Mouse (Mus musculus): ENCODE results near the gene Plekha7. TPM values are rescaled to one million over a fixed set of nuclear protein-coding genes. Genes with fewer than 3 reads are reported as not detected.
A peak's percentile ranks its signal among the peaks of the same experiment; 100 is the strongest.

Gene Plekha7
- polyA plus RNA-seq, 1 experiment from 2014 or later = 7.0 TPM

DNA sequence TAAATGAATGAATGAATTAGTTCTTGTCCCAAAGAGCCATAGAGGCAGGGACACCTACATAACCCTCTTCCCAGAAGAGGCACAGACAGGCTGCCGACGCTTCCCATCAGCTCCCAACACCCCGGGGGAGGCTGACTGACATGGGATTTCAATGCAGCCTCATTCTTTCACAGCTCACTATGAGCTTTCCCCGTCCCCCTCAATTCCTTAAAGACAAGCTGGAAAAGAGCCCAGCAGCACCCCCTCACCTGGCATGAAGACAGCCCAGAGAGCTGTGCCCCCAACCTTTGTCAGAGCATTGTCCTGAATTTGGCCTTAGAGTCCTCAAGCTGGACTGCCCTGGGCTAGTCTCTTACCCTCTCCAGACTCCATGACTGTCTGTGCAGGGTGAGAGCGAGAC lies 122.0 kb downstream of the Plekha7 start:
- H3K36me3 ChIP-seq (ENCODE audit: control insufficient read depth, insufficient read depth, low read length) = no peaks in the 10 kb centered on the region
- no peak for ATAC-seq (ENCODE audit: low FRiP score, low TSS enrichment)
- no peaks in the 10 kb centered on the region for H3K27me3 ChIP-seq (ENCODE audit: control insufficient read depth, insufficient read depth, low read length)
- no peaks in the 10 kb centered on the region for H3K9me3 ChIP-seq (ENCODE audit: control insufficient read depth, low read length)
- H3K4me3 ChIP-seq (replicated peaks; ENCODE audit: low read depth, low read length) = no peak overlapping the region
- H3K4me2 ChIP-seq (ENCODE audit: low read length) = no peak overlapping the region
- H3K9ac ChIP-seq (replicated peaks; ENCODE audit: low read length) = no peak overlapping the region
- 23% methylated on average over 5 of the region's 5 CpGs for WGBS
- peaks cover 36% of the 10 kb centered on the region for H3K4me1 ChIP-seq (ENCODE audit: control insufficient read depth, insufficient read depth, low read length)
- no peak overlapping the region for H3K27ac ChIP-seq (replicated peaks; ENCODE audit: low read depth, low read length)
- DNase-seq = no peak

DNA sequence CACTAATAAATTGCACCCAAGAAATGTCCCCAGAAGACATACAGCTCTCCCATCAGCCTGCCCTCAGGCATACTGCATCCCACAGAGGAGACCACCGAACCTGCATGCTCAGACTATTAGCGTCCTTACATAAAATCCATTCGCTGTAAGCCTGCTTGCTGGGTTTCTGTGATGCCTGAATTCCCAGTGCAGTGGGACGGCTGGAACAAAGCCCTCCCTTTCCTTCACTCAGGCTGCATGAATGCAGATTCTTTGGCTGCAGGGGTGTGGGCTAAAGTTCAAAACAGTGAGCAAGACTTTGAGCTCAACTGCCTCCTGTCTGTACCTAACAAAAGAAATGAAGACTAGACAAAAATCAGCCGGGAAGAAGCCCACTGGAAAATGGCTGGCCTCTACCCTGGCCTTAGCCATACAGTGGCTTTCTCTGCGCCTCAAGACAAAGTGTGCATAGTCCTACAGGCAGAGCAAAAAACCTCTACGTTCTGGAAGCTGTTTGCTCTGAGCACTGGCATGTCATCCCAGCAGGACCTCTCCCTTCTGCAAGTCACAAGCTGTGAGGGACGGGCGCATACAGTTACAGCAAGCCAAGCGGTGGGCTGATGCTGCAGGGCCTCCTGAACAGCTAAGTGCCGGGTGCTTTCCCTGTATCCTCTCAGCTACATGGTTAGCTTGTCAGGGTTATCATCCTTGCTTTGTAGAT lies 123.7 kb downstream of the Plekha7 start:
- no peaks in the 10 kb centered on the region for H3K9me3 ChIP-seq (ENCODE audit: control insufficient read depth, low read length)
- H3K36me3 ChIP-seq (ENCODE audit: control insufficient read depth, insufficient read depth, low read length) = no peaks in the 10 kb centered on the region
- DNase-seq (peak; percentile 60), ATAC-seq (ENCODE audit: low FRiP score, low TSS enrichment) (no peak; the same call in 1 of the 2 replicates)
- H3K27ac ChIP-seq (replicated peaks; ENCODE audit: low read depth, low read length) = peak overlapping the region; percentile 21; the same call in 1 of the 2 replicates
- H3K9ac ChIP-seq (replicated peaks; ENCODE audit: low read length) = no peak overlapping the region; the same call in 1 of the 2 replicates
- H3K4me2 ChIP-seq (ENCODE audit: low read length) = no peak overlapping the region
- no peak overlapping the region for H3K4me3 ChIP-seq (replicated peaks; ENCODE audit: low read depth, low read length)
- WGBS = 6% methylated on average over 11 of the region's 11 CpGs
- H3K4me1 ChIP-seq (ENCODE audit: control insufficient read depth, insufficient read depth, low read length) = peaks cover 28% of the 10 kb centered on the region
- H3K27me3 ChIP-seq (ENCODE audit: control insufficient read depth, insufficient read depth, low read length) = no peaks in the 10 kb centered on the region

DNA sequence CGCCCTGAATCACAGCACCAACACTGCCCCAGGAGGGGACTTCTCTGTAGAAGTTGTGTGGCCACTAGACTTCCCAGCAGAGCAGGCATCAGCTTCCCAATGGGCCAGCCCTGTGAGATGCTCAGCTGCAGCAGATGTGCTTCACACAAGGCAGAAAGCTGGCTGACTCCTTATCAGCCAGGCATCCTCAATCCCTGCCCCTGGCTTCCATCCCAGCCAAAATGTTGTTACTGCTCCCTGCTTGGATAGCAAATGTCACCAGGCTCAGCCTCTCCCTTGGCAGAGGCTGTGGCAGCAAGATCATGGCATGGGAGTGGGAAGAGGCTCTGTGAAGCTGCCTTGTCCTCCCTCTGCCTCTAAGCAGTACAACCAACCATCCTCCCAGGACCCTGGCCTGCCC lies 125.7 kb downstream of the Plekha7 start:
- Histone ChIP-seq H3K36me3 (ENCODE audit: control insufficient read depth, insufficient read depth, low read length) (no peaks in the 10 kb centered on the region), H3K4me3 (replicated peaks; ENCODE audit: low read depth, low read length) (no peak overlapping the region), H3K4me1 (ENCODE audit: control insufficient read depth, insufficient read depth, low read length) (peaks cover 28% of the 10 kb centered on the region), H3K4me2 (ENCODE audit: low read length) (no peak overlapping the region), H3K9me3 (ENCODE audit: control insufficient read depth, low read length) (no peaks in the 10 kb centered on the region), H3K27ac (replicated peaks; ENCODE audit: low read depth, low read length) (no peak overlapping the region), H3K27me3 (ENCODE audit: control insufficient read depth, insufficient read depth, low read length) (no peaks in the 10 kb centered on the region), H3K9ac (replicated peaks; ENCODE audit: low read length) (no peak overlapping the region)
- no peak for ATAC-seq (ENCODE audit: low FRiP score, low TSS enrichment)
- DNase-seq = no peak
- 97% methylated on average over 1 of the region's 1 CpGs for WGBS

DNA sequence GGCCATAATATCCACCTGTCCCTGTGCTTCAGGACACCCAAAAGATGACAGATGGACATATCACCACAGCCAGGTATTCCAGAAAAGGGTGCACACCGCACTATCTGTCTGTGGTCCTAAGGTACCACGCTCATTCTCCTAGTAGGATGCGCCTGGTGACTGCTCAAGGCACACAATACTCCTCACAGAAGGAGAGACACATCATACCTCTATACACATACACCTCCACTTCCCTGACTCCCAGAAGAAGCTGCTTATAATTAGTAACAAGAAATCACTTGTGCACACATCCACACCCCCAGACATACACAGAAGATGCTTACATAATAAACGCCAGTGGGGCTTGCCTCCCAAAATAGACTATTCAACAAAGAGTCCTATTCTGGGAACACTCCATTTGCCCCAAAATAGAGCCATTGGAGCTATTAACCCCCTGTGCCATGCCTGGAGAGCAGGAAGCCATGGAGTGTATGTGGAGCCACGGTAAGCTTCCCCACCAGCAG lies 126.7 kb downstream of the Plekha7 start:
- H3K4me1 ChIP-seq (ENCODE audit: control insufficient read depth, insufficient read depth, low read length) = peaks cover 23% of the 10 kb centered on the region
- H3K4me2 ChIP-seq (ENCODE audit: low read length) = no peak overlapping the region
- 92% methylated on average over 5 of the region's 5 CpGs for WGBS
- no peaks in the 10 kb centered on the region for H3K27me3 ChIP-seq (ENCODE audit: control insufficient read depth, insufficient read depth, low read length)
- no peaks in the 10 kb centered on the region for H3K9me3 ChIP-seq (ENCODE audit: control insufficient read depth, low read length)
- DNase-seq = no peak
- no peak overlapping the region for H3K9ac ChIP-seq (replicated peaks; ENCODE audit: low read length)
- H3K4me3 ChIP-seq (replicated peaks; ENCODE audit: low read depth, low read length) = no peak overlapping the region
- no peaks in the 10 kb centered on the region for H3K36me3 ChIP-seq (ENCODE audit: control insufficient read depth, insufficient read depth, low read length)
- no peak for ATAC-seq (ENCODE audit: low FRiP score, low TSS enrichment)
- no peak overlapping the region for H3K27ac ChIP-seq (replicated peaks; ENCODE audit: low read depth, low read length)

DNA sequence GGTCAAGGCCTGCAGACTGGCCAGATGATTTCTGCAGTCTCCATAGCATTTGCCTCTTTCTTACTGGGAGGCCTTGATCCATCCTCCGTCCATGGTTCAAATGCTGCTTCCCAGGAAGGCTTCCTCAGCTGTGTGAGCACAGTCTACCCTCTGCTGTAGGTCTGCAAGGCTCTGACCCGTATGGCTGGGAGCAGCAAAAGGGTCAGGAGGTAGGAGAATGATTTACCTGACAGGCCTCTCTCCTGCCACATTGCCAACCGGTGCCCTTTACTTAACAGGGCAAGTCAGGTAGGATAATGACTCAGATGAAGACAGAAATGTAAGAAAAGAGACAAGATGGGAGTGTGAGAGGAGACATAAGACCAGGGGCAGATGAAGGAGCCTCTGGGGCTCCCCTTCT lies 129.3 kb downstream of the Plekha7 start:
- H3K9me3 ChIP-seq (ENCODE audit: control insufficient read depth, low read length) = no peaks in the 10 kb centered on the region
- no peak overlapping the region for H3K4me3 ChIP-seq (replicated peaks; ENCODE audit: low read depth, low read length)
- H3K27me3 ChIP-seq (ENCODE audit: control insufficient read depth, insufficient read depth, low read length) = no peaks in the 10 kb centered on the region
- DNase-seq (no peak), ATAC-seq (ENCODE audit: low FRiP score, low TSS enrichment) (no peak)
- H3K27ac ChIP-seq (replicated peaks; ENCODE audit: low read depth, low read length) = no peak overlapping the region
- no peak overlapping the region for H3K9ac ChIP-seq (replicated peaks; ENCODE audit: low read length)
- H3K4me2 ChIP-seq (ENCODE audit: low read length) = no peak overlapping the region
- peaks cover 4% of the 10 kb centered on the region for H3K4me1 ChIP-seq (ENCODE audit: control insufficient read depth, insufficient read depth, low read length)
- 97% methylated on average over 3 of the region's 3 CpGs for WGBS
- no peaks in the 10 kb centered on the region for H3K36me3 ChIP-seq (ENCODE audit: control insufficient read depth, insufficient read depth, low read length)

DNA sequence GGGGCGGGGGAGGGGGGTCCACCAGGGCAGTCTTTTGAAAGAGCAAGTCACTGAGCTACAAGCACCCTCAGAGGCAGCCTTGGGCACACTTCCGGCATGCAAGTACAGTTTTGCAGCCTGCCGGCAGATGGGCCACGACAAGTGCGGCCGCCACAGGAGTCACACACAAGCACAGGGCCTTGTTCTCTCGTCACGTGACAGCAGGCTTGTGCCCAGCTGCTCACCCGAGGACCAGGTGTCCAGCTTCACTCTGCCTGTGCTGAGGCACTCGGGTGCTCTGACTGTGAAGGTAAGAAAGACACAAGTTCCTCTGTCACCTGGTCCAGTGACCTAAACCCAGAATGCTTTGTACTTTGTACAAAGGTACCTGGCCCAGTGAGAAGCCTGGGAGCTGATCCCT lies 135.4 kb downstream of the Plekha7 start:
- DNase-seq (peak; percentile 21), ATAC-seq (ENCODE audit: low FRiP score, low TSS enrichment) (peak; percentile 37; the same call in 1 of the 2 replicates)
- no peaks in the 10 kb centered on the region for H3K4me1 ChIP-seq (ENCODE audit: control insufficient read depth, insufficient read depth, low read length)
- no peaks in the 10 kb centered on the region for H3K27me3 ChIP-seq (ENCODE audit: control insufficient read depth, insufficient read depth, low read length)
- H3K36me3 ChIP-seq (ENCODE audit: control insufficient read depth, insufficient read depth, low read length) = 0 out of 2 replicates have a peak, but pooled peaks cover 3% of the 10 kb centered on the region
- H3K9me3 ChIP-seq (ENCODE audit: control insufficient read depth, low read length) = no peaks in the 10 kb centered on the region
- WGBS = 43% methylated on average over 10 of the region's 10 CpGs
- H3K4me2 ChIP-seq (ENCODE audit: low read length) = no peak overlapping the region
- H3K4me3 ChIP-seq (replicated peaks; ENCODE audit: low read depth, low read length) = no peak overlapping the region
- H3K9ac ChIP-seq (replicated peaks; ENCODE audit: low read length) = no peak overlapping the region
- no peak overlapping the region for H3K27ac ChIP-seq (replicated peaks; ENCODE audit: low read depth, low read length)

DNA sequence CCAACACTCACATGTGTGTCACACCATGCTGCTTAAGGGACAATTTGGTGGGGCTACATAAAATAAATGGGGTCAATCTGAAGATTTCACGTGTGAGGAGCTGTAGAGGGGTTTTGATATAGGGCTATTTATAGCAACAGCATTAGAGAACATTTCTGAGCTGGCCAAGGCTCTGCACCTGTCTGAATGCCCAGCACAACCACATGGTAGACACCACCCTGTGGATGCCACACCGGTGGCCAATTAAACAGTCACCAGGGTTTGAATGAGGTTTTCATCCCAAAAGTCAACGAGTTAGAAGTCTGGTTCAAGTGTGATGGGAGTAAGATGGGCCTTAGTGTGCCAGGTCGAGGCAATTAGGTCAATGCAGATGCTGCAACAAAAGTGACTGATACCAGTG lies 138.8 kb downstream of the Plekha7 start:
- H3K4me1 ChIP-seq (ENCODE audit: control insufficient read depth, insufficient read depth, low read length) = no peaks in the 10 kb centered on the region
- ATAC-seq (ENCODE audit: low FRiP score, low TSS enrichment) (no peak), DNase-seq (no peak)
- H3K4me2 ChIP-seq (ENCODE audit: low read length) = no peak overlapping the region
- H3K27me3 ChIP-seq (ENCODE audit: control insufficient read depth, insufficient read depth, low read length) = no peaks in the 10 kb centered on the region
- H3K9ac ChIP-seq (replicated peaks; ENCODE audit: low read length) = no peak overlapping the region
- H3K36me3 ChIP-seq (ENCODE audit: control insufficient read depth, insufficient read depth, low read length) = 0 out of 2 replicates have a peak, but pooled peaks cover 3% of the 10 kb centered on the region
- H3K4me3 ChIP-seq (replicated peaks; ENCODE audit: low read depth, low read length) = no peak overlapping the region
- H3K27ac ChIP-seq (replicated peaks; ENCODE audit: low read depth, low read length) = no peak overlapping the region
- WGBS = 95% methylated on average over 4 of the region's 4 CpGs
- H3K9me3 ChIP-seq (ENCODE audit: control insufficient read depth, low read length) = no peaks in the 10 kb centered on the region

DNA sequence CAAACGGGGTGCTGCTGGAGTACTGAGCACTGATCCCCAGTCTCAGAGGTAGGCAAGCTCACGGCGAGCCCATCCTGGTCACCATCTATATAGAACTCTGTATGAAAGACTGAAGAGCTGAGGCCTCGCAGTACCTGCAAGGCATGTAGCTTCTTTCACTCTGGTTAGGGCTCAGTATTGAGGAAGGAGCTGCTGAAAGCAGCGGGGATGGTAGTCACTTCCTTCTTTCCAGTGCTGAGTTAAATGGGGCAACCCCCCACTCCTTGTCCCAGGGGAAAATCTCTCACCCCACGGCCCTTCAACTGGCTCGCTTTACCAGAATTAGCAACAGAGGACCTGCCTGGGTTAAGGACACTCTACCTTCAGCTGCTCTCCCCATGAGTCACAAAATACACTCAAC lies 140.0 kb downstream of the Plekha7 start:
- ATAC-seq (ENCODE audit: low FRiP score, low TSS enrichment) (no peak), DNase-seq (no peak)
- H3K36me3 ChIP-seq (ENCODE audit: control insufficient read depth, insufficient read depth, low read length) = 0 out of 2 replicates have a peak, but pooled peaks cover 3% of the 10 kb centered on the region
- H3K27me3 ChIP-seq (ENCODE audit: control insufficient read depth, insufficient read depth, low read length) = no peaks in the 10 kb centered on the region
- WGBS = 95% methylated on average over 7 of the region's 7 CpGs
- no peaks in the 10 kb centered on the region for H3K9me3 ChIP-seq (ENCODE audit: control insufficient read depth, low read length)
- no peak overlapping the region for H3K4me3 ChIP-seq (replicated peaks; ENCODE audit: low read depth, low read length)
- no peak overlapping the region for H3K9ac ChIP-seq (replicated peaks; ENCODE audit: low read length)
- no peak overlapping the region for H3K27ac ChIP-seq (replicated peaks; ENCODE audit: low read depth, low read length)
- no peak overlapping the region for H3K4me2 ChIP-seq (ENCODE audit: low read length)
- H3K4me1 ChIP-seq (ENCODE audit: control insufficient read depth, insufficient read depth, low read length) = no peaks in the 10 kb centered on the region

DNA sequence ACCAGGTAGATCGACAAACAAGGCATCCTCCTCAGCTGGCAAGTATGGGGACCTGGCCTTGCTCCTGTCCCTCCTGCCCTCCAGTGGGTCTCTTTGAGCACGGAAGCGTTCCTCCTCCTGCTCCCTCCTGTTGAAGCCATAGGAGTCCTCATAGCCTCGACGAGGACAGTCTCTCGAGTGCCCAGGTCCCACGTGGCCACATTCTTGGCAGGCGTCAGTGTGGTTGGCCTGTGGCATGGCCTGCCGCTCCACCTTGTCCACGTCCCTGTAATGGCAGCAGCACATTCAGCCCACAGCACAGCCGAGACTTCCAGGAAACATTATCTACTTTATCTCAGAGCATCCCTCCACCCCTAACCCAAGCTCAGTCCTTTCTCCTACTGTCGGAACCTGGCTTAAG lies 143.9 kb downstream of the Plekha7 start:
- Histone ChIP-seq H3K9ac (replicated peaks; ENCODE audit: low read length) (no peak overlapping the region), H3K36me3 (ENCODE audit: control insufficient read depth, insufficient read depth, low read length) (no peaks in the 10 kb centered on the region), H3K9me3 (ENCODE audit: control insufficient read depth, low read length) (no peaks in the 10 kb centered on the region), H3K27ac (replicated peaks; ENCODE audit: low read depth, low read length) (no peak overlapping the region), H3K4me3 (replicated peaks; ENCODE audit: low read depth, low read length) (no peak overlapping the region), H3K27me3 (ENCODE audit: control insufficient read depth, insufficient read depth, low read length) (no peaks in the 10 kb centered on the region), H3K4me1 (ENCODE audit: control insufficient read depth, insufficient read depth, low read length) (no peaks in the 10 kb centered on the region), H3K4me2 (ENCODE audit: low read length) (no peak overlapping the region)
- DNase-seq (no peak), ATAC-seq (ENCODE audit: low FRiP score, low TSS enrichment) (no peak)
- WGBS = 90% methylated on average over 12 of the region's 12 CpGs
